In the genomic region with DNA sequence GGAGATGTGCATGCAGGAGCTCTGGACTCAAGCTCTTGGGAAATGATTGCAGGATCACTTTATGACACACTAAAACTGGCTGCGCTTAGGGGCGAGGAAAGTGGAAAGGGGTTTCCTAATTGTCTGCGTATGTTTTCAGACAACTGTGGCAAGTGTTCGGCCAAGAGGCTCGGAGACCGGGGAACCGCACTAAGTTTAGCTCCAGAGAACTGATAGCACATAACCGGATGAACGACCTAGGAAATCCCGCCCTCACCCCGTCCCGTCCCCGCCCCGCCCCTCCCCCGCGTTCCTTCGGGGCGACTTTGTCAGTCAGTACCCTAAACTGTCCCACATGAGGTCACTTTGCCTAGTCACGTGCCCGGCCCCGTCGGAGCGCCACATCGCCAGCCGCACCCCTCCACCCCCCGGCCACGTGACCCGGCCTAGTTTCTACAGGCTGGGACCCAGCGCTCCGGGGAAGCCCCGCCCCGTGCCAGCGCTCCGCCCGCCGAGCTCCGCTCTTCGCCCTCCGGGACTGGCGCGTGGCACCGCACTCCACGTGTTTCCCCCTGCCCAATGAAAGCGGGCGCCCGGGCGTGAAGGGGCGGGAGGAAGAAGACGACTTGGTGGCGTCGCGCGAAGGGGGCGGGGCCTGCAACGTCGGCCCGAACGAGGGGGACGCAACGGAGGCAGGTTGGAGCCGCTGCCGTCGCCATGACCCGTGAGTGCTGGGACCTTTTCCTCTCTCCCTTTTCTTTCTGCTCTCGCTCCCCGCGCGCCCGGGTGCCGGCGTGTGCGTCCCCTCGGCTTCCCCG, we compare ENCODE assay signal across 8 mouse cellular contexts. TPM values are rescaled to one million over a fixed set of nuclear protein-coding genes. Genes with fewer than 3 reads are reported as not detected.
A peak's percentile ranks its signal among the peaks of the same experiment; 100 is the strongest.
DNase-seq lines count a peak whose midpoint lies in the region; ATAC-seq and TF ChIP-seq lines count a peak whose summit lies in the region.

Gene Serf2 (plus strand): TSS at position 457 of the 797 bp plus-strand sequence.

- peak within 1 kb of the TSS; percentile 84 for H3K4me2 ChIP-seq in hindbrain, embryonic 13.5 days

- H3K9ac ChIP-seq in hindbrain, embryonic 13.5 days = peak within 1 kb of the TSS; percentile 95

- no peaks in the 10 kb centered on the region for H3K27me3 ChIP-seq in Patski
- H3K27me3 ChIP-seq in hindbrain, embryonic 13.5 days = no peaks in the 10 kb centered on the region

- CTCF ChIA-PET in Patski (lab: Charles Lee) = interaction anchor here (1.3 to 1.7 kb wide), 2 partner anchors 11 to 39 kb away, joined by 3 to 9 read pairs; no protein-coding TSS in a partner anchor

- no peaks in the 10 kb centered on the region for H3K9me3 ChIP-seq in hindbrain, embryonic 13.5 days

- H3K4me3 ChIP-seq in hindbrain, embryonic 13.5 days = peak within 1 kb of the TSS; percentile 93

- TF ChIP-seq CTCF in Patski (IDR thresholded peaks at IDR 0.05) = no peak

- under 1% methylated on average over 73 of the region's 74 CpGs for WGBS in hindbrain, embryonic 13.5 days

- H3K4me1 ChIP-seq in hindbrain, embryonic 13.5 days (replicated peaks) = peaks cover 27% of the 10 kb centered on the region

- DNase-seq in Patski (ENCODE audit: low read depth, low spot score) = peak; percentile 85
- DNase-seq in cerebellum, postnatal 14 days = peak; percentile 99
- DNase-seq in frontal cortex, postnatal 14 days (ENCODE audit: low spot score in 2 of 2) = peak; percentile 98 to 99
- peak; percentile 93 to 97 for DNase-seq in layer of hippocampus, postnatal 25 days (ENCODE audit: extremely low spot score in 1 of 2, low spot score in 1 of 2)
- peak; percentile 100 for DNase-seq in lung, postnatal 25 days (ENCODE audit: low spot score)
- DNase-seq in retina, embryonic 14.5 days (ENCODE audit: low spot score) = peak; percentile 99
- peak; percentile 99 for DNase-seq in thymus, postnatal 4 days

- ATAC-seq in Patski = peak; percentile 94
- peak; percentile 99 for ATAC-seq in hindbrain, embryonic 13.5 days (ENCODE audit: low FRiP score)

- H3K27ac ChIP-seq in hindbrain, embryonic 13.5 days = peak within 1 kb of the TSS; percentile 98

- H3K36me3 ChIP-seq in hindbrain, embryonic 13.5 days = peaks cover 26% of the 10 kb centered on the region

- in situ Hi-C loops in Patski (cut with MboI; ENCODE audit: low pct_unique_long_range_greater_than_20kb) = no loop called here

- POLR2A ChIA-PET in Patski (lab: Charles Lee) = interaction anchor here (0.6 to 1.5 kb wide), 3 partner anchors 10 to 115 kb away, joined by 3 to 4 read pairs (median 4); no protein-coding TSS in a partner anchor

RNA-seq across cellular contexts. Expression of gene Serf2, which starts in this region (rescaled TPM):
- polyA plus RNA-seq in Patski (2021) = 667 TPM
- polyA plus RNA-seq in hindbrain, embryonic 13.5 days (2015; fragmentation: Nextera tagmentation; extraction: Ambion mirVana) = 391 and 404 TPM in 2 replicates
- total RNA-seq in layer of hippocampus, postnatal 25 days (2021) = 100 to 1,000 TPM; 159 to 194 TPM

Comparison
In these comparisons a context has a peak if more than half of its experiments do, and no peak if none do; other contexts are left out.
1. Peak in every context shown above with its lines: DNase-seq, ATAC-seq, H3K4me3 ChIP-seq and H3K27ac ChIP-seq.